Mouse (Mus musculus): ENCODE measurements around the gene B4galnt3.
"Not testable (repeated sequence)": the region's sequence is repeated elsewhere in the genome, so short reads cannot be mapped to it uniquely, and the experiment has no call there.

Gene B4galnt3

GRCm38 (mm10) chr6:120294056-120294784 is at the start of gene B4galnt3, which contains the start of gene D330020A13Rik:
TSS of gene B4galnt3 (minus strand) at chr6:120294559.
TSS of gene D330020A13Rik (plus strand) at chr6:120294364.
- DNase-seq, result peak; percentile 1

GRCm38 (mm10) chr6:120343992-120344391 is 49.6 kb upstream of the B4galnt3 start:
- DNase-seq, result no peak

GRCm38 (mm10) chr6:120332351-120332750 is 38.0 kb upstream of the B4galnt3 start:
- no peak for DNase-seq

GRCm38 (mm10) chr6:120324295-120324927 is 30.1 kb upstream of the B4galnt3 start:
- DNase-seq, result peak; percentile 60

DNA sequence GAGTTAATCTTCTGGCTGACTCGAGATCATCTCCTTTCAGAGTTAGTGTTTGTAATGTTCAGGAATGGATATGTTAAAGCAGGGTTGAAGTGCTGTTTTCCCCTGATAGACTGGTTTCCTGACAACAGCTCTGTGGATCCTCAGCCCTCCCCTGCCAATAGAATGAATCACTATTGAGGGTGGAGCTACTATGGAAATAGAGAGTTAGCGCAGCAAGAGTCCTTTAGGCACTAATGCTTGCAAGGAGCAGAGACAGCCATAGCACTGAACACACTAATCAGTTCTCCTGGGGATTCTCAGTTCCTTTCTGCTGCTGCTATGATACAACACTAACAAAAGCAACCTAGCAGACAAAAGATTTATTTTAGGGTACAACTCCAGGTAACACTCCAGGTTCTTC is 26.0 kb upstream of the B4galnt3 start:
- no peak for DNase-seq

- DNase-seq, result no peak
These were observed 24.8 kb upstream of the B4galnt3 start for GRCm38 (mm10) chr6:120319129-120319528.

GRCm38 (mm10) chr6:120318303-120318940 is 24.1 kb upstream of the B4galnt3 start:
- DNase-seq, result no peak

- DNase-seq, result no peak
These were observed 18.1 kb upstream of the B4galnt3 start for GRCm38 (mm10) chr6:120312443-120312842.

DNA sequence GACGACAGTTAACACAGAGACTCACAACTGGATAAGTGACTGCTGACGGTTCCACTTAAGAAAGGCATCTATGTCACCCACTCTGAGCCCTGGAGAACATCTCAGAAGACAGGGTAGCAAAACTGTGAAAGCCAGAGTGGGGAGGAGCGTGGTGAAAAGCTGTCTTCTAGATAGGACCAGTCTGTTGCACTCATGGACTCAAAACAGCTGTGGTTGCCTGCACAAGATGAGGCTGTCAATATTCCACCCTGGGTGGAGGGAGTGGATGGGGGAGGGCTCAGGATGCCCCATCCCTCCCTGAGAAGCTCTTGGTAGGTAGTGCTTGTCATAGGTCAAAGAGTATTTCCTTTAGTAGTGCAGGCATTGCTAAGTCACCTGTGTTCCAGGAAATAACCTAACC is 15.4 kb upstream of the B4galnt3 start:
- no peak for DNase-seq

DNA sequence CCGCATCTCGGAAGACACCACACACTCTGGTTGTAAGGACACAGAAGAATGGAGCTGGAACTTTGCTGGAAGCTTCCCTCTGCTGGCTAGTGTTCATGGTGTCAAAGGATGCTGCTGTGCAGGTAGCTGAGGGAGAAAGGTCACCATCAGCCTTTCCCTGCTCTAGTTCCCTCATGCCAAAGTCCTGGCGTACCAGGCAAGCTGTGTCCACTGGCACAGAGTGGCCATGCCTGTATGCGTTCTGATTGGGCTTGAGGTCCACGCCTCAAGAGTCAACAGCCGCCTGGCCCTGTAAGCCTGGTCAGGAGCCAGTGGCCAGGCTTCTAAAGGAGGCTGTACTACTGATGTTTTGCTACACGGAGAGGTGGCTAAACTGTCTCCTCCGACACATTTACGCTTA is 15.0 kb upstream of the B4galnt3 start:
- DNase-seq, result no peak

DNA sequence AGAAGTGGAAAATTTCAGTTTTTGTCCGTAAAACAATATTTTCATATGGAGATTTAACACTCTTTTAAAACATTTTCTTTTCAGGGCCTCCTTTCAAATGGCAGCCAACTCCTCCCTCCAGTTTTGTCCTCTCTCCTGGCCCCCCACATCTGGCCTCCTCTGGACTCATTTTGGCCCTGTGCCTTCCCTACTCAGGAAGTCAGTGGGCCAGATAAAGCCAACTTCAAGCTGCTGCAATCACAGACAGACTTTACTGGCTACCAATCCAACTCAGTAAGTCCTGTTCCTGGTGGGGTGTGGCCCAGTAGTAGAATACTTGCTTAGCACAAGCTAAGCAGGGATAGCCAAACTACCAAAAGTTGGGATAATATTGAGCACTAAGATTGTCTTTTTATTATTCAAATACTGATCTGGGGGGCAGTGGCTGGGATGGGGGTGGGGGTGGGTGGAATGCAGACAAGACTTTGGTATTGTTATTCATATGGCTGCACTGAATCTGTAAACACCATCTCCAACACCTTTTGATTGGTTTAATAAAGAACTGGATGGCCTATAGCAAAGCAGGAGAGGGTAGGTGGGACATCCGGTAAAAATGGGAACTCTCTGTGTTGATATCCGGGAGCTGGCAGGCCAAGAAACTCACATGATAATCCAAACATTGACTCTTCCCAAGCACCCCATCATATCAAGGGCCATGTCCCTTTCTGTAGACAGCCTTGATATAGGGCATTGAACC is 12.7 kb upstream of the B4galnt3 start:
- no peak for DNase-seq

- no peak for DNase-seq
These were observed 8.5 kb upstream of the B4galnt3 start for GRCm38 (mm10) chr6:120302755-120303316.

- DNase-seq, result peak; percentile 3
These were observed 6.8 kb upstream of the B4galnt3 start for GRCm38 (mm10) chr6:120301137-120301536.

DNA sequence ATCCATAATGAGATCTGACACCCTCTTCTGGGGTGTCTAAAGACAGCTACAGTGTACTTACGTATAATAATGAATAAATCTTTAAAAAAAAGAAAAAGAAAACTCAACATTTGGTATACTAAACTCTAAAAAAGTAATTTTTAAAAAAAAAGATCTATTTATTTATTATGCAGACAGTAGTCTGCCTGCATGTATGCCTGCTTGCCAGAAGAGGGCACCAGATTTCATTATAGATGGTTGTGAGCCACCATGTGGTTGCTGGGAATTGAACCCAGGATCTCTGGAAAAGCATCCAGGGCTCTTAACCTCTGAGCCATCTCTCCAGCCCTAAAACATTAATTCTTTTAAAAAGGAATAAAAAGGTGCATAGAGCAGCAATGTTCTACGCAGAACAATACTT is 2.2 kb upstream of the B4galnt3 start:
- not testable (repeated sequence) for DNase-seq

GRCm38 (mm10) chr6:120294785-120295133 is 400 bp upstream of the B4galnt3 start:
- DNase-seq, result peak; percentile 19

DNA sequence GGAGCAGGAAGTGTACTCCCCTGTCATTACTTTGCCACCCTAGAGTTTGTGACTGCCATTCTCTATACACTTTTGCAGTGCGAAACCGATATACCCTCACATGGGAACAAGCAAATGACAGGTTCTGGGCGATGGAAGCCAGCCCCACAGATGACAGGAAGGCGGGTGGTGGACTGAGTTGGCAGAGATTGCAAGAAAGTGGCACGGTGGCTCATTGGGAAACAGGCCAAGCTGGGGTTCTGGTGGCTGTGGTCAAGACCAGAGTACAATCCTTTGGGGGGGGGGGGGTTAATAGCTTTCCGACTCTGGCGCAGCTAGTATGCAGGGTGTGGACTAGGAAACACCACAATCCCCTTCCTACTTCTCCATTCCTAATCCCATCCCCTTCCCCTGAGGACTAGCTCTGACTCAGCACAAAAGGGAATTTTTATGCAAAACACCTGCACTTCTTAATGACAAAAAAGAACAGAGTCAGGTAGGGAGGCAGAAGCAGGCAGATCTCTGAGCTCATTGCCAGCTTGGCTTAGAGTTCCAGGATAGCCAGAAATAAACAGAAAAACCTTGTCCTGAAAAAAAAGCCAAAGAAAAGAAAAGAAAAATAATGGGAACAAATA is 2.9 kb downstream of the B4galnt3 start:
- DNase-seq, result no peak

- no peak for DNase-seq
These were observed 4.9 kb downstream of the B4galnt3 start for GRCm38 (mm10) chr6:120289430-120289829.

- DNase-seq, result no peak
These were observed 5.8 kb downstream of the B4galnt3 start for GRCm38 (mm10) chr6:120288541-120288940.

GRCm38 (mm10) chr6:120287279-120287678 is 7.1 kb downstream of the B4galnt3 start:
- DNase-seq, result no peak

GRCm38 (mm10) chr6:120276874-120277449 is 17.4 kb downstream of the B4galnt3 start:
- DNase-seq, result no peak

DNA sequence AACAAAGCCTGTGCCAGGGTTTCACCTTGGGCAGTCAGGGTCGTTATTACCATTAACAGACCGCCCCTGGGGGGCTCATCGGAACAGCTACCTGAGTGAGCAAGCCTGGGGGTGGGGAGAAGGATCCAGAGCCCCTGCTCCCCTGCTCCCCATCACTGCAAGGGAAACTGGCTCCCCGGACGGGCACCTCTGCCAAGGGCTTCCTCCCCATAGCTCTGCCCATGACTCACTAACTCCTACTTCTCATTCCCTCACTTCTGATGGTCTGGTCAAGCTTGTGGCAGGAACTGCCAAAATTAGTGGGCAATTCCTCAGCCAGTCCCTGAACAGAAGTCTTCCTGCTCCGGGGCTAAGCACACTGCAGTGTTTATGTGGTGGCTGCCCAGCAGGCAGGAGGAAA is 19.1 kb downstream of the B4galnt3 start:
- DNase-seq, result no peak

- DNase-seq, result no peak
These were observed 19.5 kb downstream of the B4galnt3 start for GRCm38 (mm10) chr6:120274887-120275286.
